Mouse (Mus musculus) hindbrain, postnatal 0 days (tissue): ENCODE measurements around the gene Trpm8. TPM values are rescaled to one million over a fixed set of nuclear protein-coding genes. Genes with fewer than 3 reads are reported as not detected.
A peak's percentile ranks its signal among the peaks of the same experiment; 100 is the strongest.

Experiments
- ATAC-seq: fragments of 200-750 bp; cut with Nextera tagmentation; 2 replicates; pipeline ENCODE4 v1.8.0; 2017; ENCODE audit warnings: mild to moderate bottlenecking, moderate TSS enrichment, moderate library complexity
- DNase-seq: peaks from one replicate; pipeline ENCODE4 v3.0.0-alpha.2; 2015; ENCODE audit warnings: low spot score
- H3K27ac ChIP-seq: fragments of 300-500 bp; sonication (generic); 2 replicates; pipeline ENCODE4 v1.5.1; 2014; ENCODE audit warnings: mild to moderate bottlenecking
- H3K27me3 ChIP-seq: fragments of 300-500 bp; sonication (generic); 2 replicates; pipeline ENCODE4 v1.6.1; 2014; ENCODE audit warnings: low read length, mixed read lengths; ENCODE audit not compliant: insufficient read depth
- H3K36me3 ChIP-seq: fragments of 300-500 bp; sonication (generic); 2 replicates; pipeline ENCODE4 v1.6.1; 2014; ENCODE audit warnings: low read length, mixed read lengths; ENCODE audit not compliant: insufficient read depth
- H3K4me1 ChIP-seq: fragments of 300-500 bp; sonication (generic); 2 replicates; pipeline ENCODE4 v1.6.1; 2014; ENCODE audit warnings: antibody characterized with exemption, low read length, mixed read lengths; ENCODE audit not compliant: insufficient read depth
- H3K4me2 ChIP-seq: fragments of 300-500 bp; sonication (generic); 2 replicates; pipeline ENCODE4 v1.6.1; 2014; ENCODE audit warnings: low read depth, mild to moderate bottlenecking, low read length, moderate library complexity, mixed read lengths
- H3K4me3 ChIP-seq: fragments of 300-500 bp; sonication (generic); 2 replicates; pipeline ENCODE4 v1.5.1; 2014; ENCODE audit warnings: low read length
- H3K9ac ChIP-seq: fragments of 300-500 bp; sonication (generic); replicated peaks from 2 replicates; pipeline ENCODE4 v1.6.1; 2014; ENCODE audit warnings: mild to moderate bottlenecking, low read length, moderate library complexity, mixed read lengths
- H3K9me3 ChIP-seq: fragments of 300-500 bp; sonication (generic); 2 replicates; pipeline ENCODE4 v1.6.1; 2016; ENCODE audit warnings: low read length, mixed read lengths
- CTCF ChIP-seq: IDR thresholded peaks from 2 replicates; pipeline ENCODE4 v1.5.1; 2016; ENCODE audit warnings: antibody characterized with exemption, control low read depth, low read depth
- WGBS: fragments of 180-500 bp; shearing (Covaris S2); extraction: QIAGEN DNeasy Blood & Tissue Kit; methylation state at CpG from one replicate; pipeline ENCODE4 v1.1.7; 2014; 5-methylcytosine and 5-hydroxymethylcytosine counted together
- polyA plus RNA-seq: library from polyadenylated mRNA; unstranded; fragments of >200 nt; fragmentation: Nextera tagmentation; extraction: Ambion mirVana; gene quantifications from 2 replicates; pipeline ENCODE4 v1.2.1, GENCODE M21; 2015
- total RNA-seq: library from RNA; depleted of rRNA; stranded (reverse); fragments of >200 nt; gene quantifications from 2 replicates; pipeline ENCODE4 v1.2.3, GENCODE M21; 2014

Gene Trpm8
- total and polyA plus RNA-seq, 2 experiments from 2014 or later = 0.05 to 0.11 TPM

- 78% methylated on average over 6 of the region's 6 CpGs for WGBS
- H3K4me2 ChIP-seq = no peak overlapping the region
- H3K27me3 ChIP-seq = no peaks in the 10 kb centered on the region
These were observed 41.1 kb downstream of the Trpm8 start for GRCm38 (mm10) chr1:88318531-88319060.

GRCm38 (mm10) chr1:88320821-88321395 lies 43.4 kb downstream of the Trpm8 start:
- DNase-seq = no peak
- H3K36me3 ChIP-seq = no peaks in the 10 kb centered on the region
- no peak overlapping the region for H3K4me3 ChIP-seq
- no peaks in the 10 kb centered on the region for H3K4me1 ChIP-seq
- H3K27me3 ChIP-seq = no peaks in the 10 kb centered on the region
- no peak overlapping the region for H3K27ac ChIP-seq
- ATAC-seq = no peak
- 71% methylated on average over 7 of the region's 7 CpGs for WGBS
- no peak overlapping the region for H3K4me2 ChIP-seq
- no peak overlapping the region for H3K9ac ChIP-seq
- no peaks in the 10 kb centered on the region for H3K9me3 ChIP-seq
- no peak for TF ChIP-seq CTCF

More at GRCm38 (mm10) chr1:88318531-88319060, 41.1 kb downstream of the Trpm8 start:
- H3K27ac ChIP-seq = no peak overlapping the region
- H3K36me3 ChIP-seq = no peaks in the 10 kb centered on the region
- TF ChIP-seq CTCF = peak; percentile 84
- no peak overlapping the region for H3K4me3 ChIP-seq
- H3K9ac ChIP-seq = no peak overlapping the region
- no peaks in the 10 kb centered on the region for H3K9me3 ChIP-seq
- ATAC-seq = no peak
- no peaks in the 10 kb centered on the region for H3K4me1 ChIP-seq
- peak; percentile 67 for DNase-seq

- no peak for TF ChIP-seq CTCF
- Histone ChIP-seq H3K4me2 (no peak overlapping the region), H3K27me3 (no peaks in the 10 kb centered on the region), H3K4me1 (no peaks in the 10 kb centered on the region), H3K4me3 (no peak overlapping the region), H3K9ac (no peak overlapping the region), H3K36me3 (no peaks in the 10 kb centered on the region), H3K27ac (no peak overlapping the region), H3K9me3 (no peaks in the 10 kb centered on the region)
- no peak for DNase-seq
- ATAC-seq = no peak
These were observed 44.7 kb downstream of the Trpm8 start for GRCm38 (mm10) chr1:88322146-88322545.

- H3K4me1 ChIP-seq = no peaks in the 10 kb centered on the region
These were observed 45.6 kb downstream of the Trpm8 start for GRCm38 (mm10) chr1:88323101-88323500.

GRCm38 (mm10) chr1:88339481-88339880 lies 62.0 kb downstream of the Trpm8 start:
- Histone ChIP-seq H3K4me2 (no peak overlapping the region), H3K27me3 (no peaks in the 10 kb centered on the region), H3K4me1 (no peaks in the 10 kb centered on the region), H3K36me3 (no peaks in the 10 kb centered on the region), H3K9me3 (no peaks in the 10 kb centered on the region), H3K9ac (no peak overlapping the region), H3K27ac (no peak overlapping the region), H3K4me3 (no peak overlapping the region)
- DNase-seq (no peak), ATAC-seq (no peak)
- no peak for TF ChIP-seq CTCF
- 66% methylated on average over 9 of the region's 9 CpGs for WGBS

More at GRCm38 (mm10) chr1:88323101-88323500, 45.6 kb downstream of the Trpm8 start:
- no peak for TF ChIP-seq CTCF
- ATAC-seq (no peak), DNase-seq (no peak)
- no peak overlapping the region for H3K4me2 ChIP-seq
- H3K9me3 ChIP-seq = no peaks in the 10 kb centered on the region
- no peaks in the 10 kb centered on the region for H3K36me3 ChIP-seq
- H3K27me3 ChIP-seq = no peaks in the 10 kb centered on the region
- H3K27ac ChIP-seq = no peak overlapping the region
- 78% methylated on average over 3 of the region's 3 CpGs for WGBS
- H3K4me3 ChIP-seq = no peak overlapping the region
- H3K9ac ChIP-seq = no peak overlapping the region

- H3K27ac ChIP-seq = no peak overlapping the region
- H3K4me3 ChIP-seq = no peak overlapping the region
- WGBS = 93% methylated on average over 3 of the region's 3 CpGs
- TF ChIP-seq CTCF = no peak
- ATAC-seq (no peak), DNase-seq (no peak)
- no peak overlapping the region for H3K4me2 ChIP-seq
- no peak overlapping the region for H3K9ac ChIP-seq
- no peaks in the 10 kb centered on the region for H3K9me3 ChIP-seq
- H3K4me1 ChIP-seq = no peaks in the 10 kb centered on the region
- no peaks in the 10 kb centered on the region for H3K27me3 ChIP-seq
- H3K36me3 ChIP-seq = no peaks in the 10 kb centered on the region
These were observed 65.2 kb downstream of the Trpm8 start for GRCm38 (mm10) chr1:88342615-88343014.

- no peak overlapping the region for H3K27ac ChIP-seq
- ATAC-seq (no peak), DNase-seq (no peak)
- no peak overlapping the region for H3K4me3 ChIP-seq
- WGBS = 20% methylated on average over 3 of the region's 3 CpGs
- no peaks in the 10 kb centered on the region for H3K27me3 ChIP-seq
- no peak for TF ChIP-seq CTCF
- H3K4me2 ChIP-seq = no peak overlapping the region
- H3K36me3 ChIP-seq = no peaks in the 10 kb centered on the region
- H3K4me1 ChIP-seq = no peaks in the 10 kb centered on the region
- no peak overlapping the region for H3K9ac ChIP-seq
- no peaks in the 10 kb centered on the region for H3K9me3 ChIP-seq
These were observed 68.1 kb downstream of the Trpm8 start for GRCm38 (mm10) chr1:88345580-88345979.
